Mouse (Mus musculus) limb, embryonic 11.5 days (tissue): ENCODE data around the gene B2m. TPM values are rescaled to one million over a fixed set of nuclear protein-coding genes. Genes with fewer than 3 reads are reported as not detected.

Experiments used
- ATAC-seq: fragments of 200-750 bp; cut with Nextera tagmentation; 2 replicates; pipeline ENCODE4 v1.8.0; 2017; ENCODE audit warnings: low read depth; ENCODE audit not compliant: insufficient number of reproducible peaks, low FRiP score, low TSS enrichment
- DNase-seq: peaks from one replicate; pipeline ENCODE4 v3.0.0-alpha.2; 2015; ENCODE audit warnings: low spot score
- H3K27ac ChIP-seq: fragments of 300-500 bp; sonication (generic); replicated peaks from 2 replicates; pipeline ENCODE4 v1.5.1; 2014; ENCODE audit warnings: low read depth, mild to moderate bottlenecking, low read length
- H3K27me3 ChIP-seq: fragments of 300-500 bp; sonication (generic); 2 replicates; pipeline ENCODE4 v1.6.1; 2014; ENCODE audit warnings: mild to moderate bottlenecking, low read length, mixed read lengths; ENCODE audit not compliant: control insufficient read depth, insufficient read depth
- H3K36me3 ChIP-seq: fragments of 300-500 bp; sonication (generic); 2 replicates; pipeline ENCODE4 v1.6.1; 2014; ENCODE audit warnings: mild to moderate bottlenecking, low read length, moderate library complexity, mixed read lengths; ENCODE audit not compliant: control insufficient read depth, insufficient read depth
- H3K4me1 ChIP-seq: fragments of 300-500 bp; sonication (generic); 2 replicates; pipeline ENCODE4 v1.6.1; 2014; ENCODE audit warnings: low read length, mixed read lengths; ENCODE audit not compliant: control insufficient read depth, insufficient read depth
- H3K4me2 ChIP-seq: fragments of 300-500 bp; sonication (generic); 2 replicates; pipeline ENCODE4 v1.6.1; 2014; ENCODE audit warnings: low read depth, mild to moderate bottlenecking, moderate library complexity; ENCODE audit not compliant: severe bottlenecking
- H3K4me3 ChIP-seq: fragments of 300-500 bp; sonication (generic); 2 replicates; pipeline ENCODE4 v1.5.1; 2014; ENCODE audit warnings: low read depth, low read length
- H3K9ac ChIP-seq: fragments of 300-500 bp; sonication (generic); 2 replicates; pipeline ENCODE4 v1.6.1; 2014; ENCODE audit warnings: mild to moderate bottlenecking, low read length
- H3K9me3 ChIP-seq: fragments of 300-500 bp; sonication (generic); 2 replicates; pipeline ENCODE4 v1.6.1; 2016; ENCODE audit warnings: low read length; ENCODE audit not compliant: control insufficient read depth
- WGBS: fragments of 180-500 bp; shearing (Covaris S2); extraction: QIAGEN DNeasy Blood & Tissue Kit; methylation state at CpG from one replicate; pipeline ENCODE4 v1.1.7; 2014; 5-methylcytosine and 5-hydroxymethylcytosine counted together
- polyA plus RNA-seq: library from polyadenylated mRNA; unstranded; fragments of >200 nt; fragmentation: Nextera tagmentation; extraction: Ambion mirVana; gene quantifications from 2 replicates; pipeline ENCODE4 v1.2.1, GENCODE M21; 2014

The B2m gene
- polyA plus RNA-seq, 1 experiment from 2014 or later = 112 TPM

DNA sequence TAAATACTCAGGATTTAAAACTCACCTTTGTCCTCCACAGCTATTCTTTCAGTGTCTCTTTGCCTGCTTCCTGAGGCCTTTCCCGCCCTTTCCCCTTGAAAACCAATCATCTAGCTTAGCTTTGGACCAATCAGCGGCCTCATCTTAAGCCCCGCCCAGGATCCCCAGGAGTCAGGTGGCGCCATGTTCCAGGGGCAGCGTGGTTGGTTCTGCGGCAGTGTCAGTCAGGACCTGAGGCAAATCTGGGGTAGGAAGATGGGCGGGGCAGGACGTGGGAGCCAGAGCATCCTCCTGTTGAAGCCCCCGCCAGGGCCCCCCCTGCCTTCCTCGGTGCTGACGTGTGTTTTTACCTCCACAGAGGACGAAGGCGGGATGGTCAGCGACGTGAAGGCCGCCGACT, 38.6 kb downstream of the B2m start, which contains the start of the genes Patl2 and Terb2:
Gene Patl2, minus strand, starts transcription at position 84 of the 400 bp plus-strand sequence.
Gene Terb2, plus strand, starts transcription at position 167 of the 400 bp plus-strand sequence.
- WGBS = 80% methylated on average over 17 of the region's 17 CpGs
- H3K36me3 ChIP-seq = no peaks in the 10 kb centered on the region
- no peak for ATAC-seq

DNA sequence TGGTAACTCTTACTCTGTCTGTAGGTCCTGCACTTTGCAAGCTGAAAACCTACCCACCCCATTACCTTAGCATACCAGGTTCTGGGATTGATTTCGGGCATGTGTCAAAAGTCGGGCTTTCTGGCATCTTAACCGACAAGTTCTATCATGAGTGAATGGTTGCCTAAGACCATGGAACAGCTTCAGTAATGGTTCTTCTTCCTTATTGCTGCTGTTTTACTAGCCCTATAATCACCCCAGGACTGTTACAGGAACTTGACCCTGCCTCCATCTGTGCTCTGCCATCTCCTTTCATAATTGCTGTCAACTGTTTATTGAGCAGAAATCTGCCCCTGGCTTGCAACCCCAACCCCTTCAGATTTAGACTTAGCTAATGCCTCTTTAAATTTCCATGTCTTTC, 39.3 kb downstream of the B2m start:
- 77% methylated on average over 3 of the region's 3 CpGs for WGBS
- H3K9me3 ChIP-seq = no peaks in the 10 kb centered on the region
- no peaks in the 10 kb centered on the region for H3K36me3 ChIP-seq
- no peak overlapping the region for H3K4me3 ChIP-seq
- H3K27ac ChIP-seq = no peak overlapping the region
- ATAC-seq = no peak
- DNase-seq = no peak
- no peak overlapping the region for H3K9ac ChIP-seq
- H3K4me1 ChIP-seq = no peaks in the 10 kb centered on the region
- no peak overlapping the region for H3K4me2 ChIP-seq
- H3K27me3 ChIP-seq = no peaks in the 10 kb centered on the region

More for the DNA sequence above, 38.6 kb downstream of the B2m start, which contains the start of the genes Patl2 and Terb2:
- H3K9ac ChIP-seq = no peak within 1 kb of the TSS
- H3K4me3 ChIP-seq = no peak within 1 kb of the TSS
- H3K27me3 ChIP-seq = no peaks in the 10 kb centered on the region
- no peak within 1 kb of the TSS for H3K4me2 ChIP-seq
- no peak for DNase-seq
- no peaks in the 10 kb centered on the region for H3K9me3 ChIP-seq
- no peak within 1 kb of the TSS for H3K27ac ChIP-seq
- H3K4me1 ChIP-seq = no peaks in the 10 kb centered on the region

GRCm38 (mm10) chr2:122191849-122192248, 44.4 kb downstream of the B2m start:
- H3K36me3 ChIP-seq = no peaks in the 10 kb centered on the region
- 78% methylated on average over 3 of the region's 3 CpGs for WGBS

DNA sequence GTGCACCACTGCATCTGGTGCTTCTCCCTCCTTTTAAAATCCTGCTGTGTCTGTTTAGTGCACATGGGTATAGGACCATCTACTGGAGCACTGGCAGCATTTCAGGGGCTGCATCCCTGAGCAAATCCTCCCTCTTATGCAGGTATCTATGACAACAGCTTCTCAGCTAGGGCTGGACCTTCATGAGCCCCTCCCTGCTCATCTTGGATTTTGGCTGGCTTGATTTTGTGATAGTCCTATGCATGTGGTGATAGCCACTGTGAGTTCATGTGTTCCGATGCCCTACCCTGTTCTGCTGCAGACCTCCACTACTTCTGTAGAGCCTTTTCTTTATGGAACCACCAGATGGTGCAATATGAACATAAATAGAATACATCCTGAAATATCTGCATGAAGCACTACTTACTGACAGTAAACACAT, 47.0 kb downstream of the B2m start:
- Histone ChIP-seq H3K9ac (no peak overlapping the region), H3K27ac (no peak overlapping the region), H3K27me3 (no peaks in the 10 kb centered on the region), H3K4me1 (no peaks in the 10 kb centered on the region), H3K36me3 (no peaks in the 10 kb centered on the region), H3K4me3 (no peak overlapping the region), H3K4me2 (no peak overlapping the region), H3K9me3 (no peaks in the 10 kb centered on the region)
- 76% methylated on average over 1 of the region's 1 CpGs for WGBS
- ATAC-seq (no peak), DNase-seq (no peak)

More at GRCm38 (mm10) chr2:122191849-122192248, 44.4 kb downstream of the B2m start:
- Histone ChIP-seq H3K9me3 (no peaks in the 10 kb centered on the region), H3K4me3 (no peak overlapping the region), H3K4me1 (no peaks in the 10 kb centered on the region), H3K4me2 (no peak overlapping the region), H3K27ac (no peak overlapping the region), H3K9ac (no peak overlapping the region), H3K27me3 (no peaks in the 10 kb centered on the region)
- no peak for ATAC-seq
- no peak for DNase-seq

GRCm38 (mm10) chr2:122201501-122201900, 54.0 kb downstream of the B2m start:
- no peaks in the 10 kb centered on the region for H3K9me3 ChIP-seq
- no peak overlapping the region for H3K27ac ChIP-seq
- H3K27me3 ChIP-seq = no peaks in the 10 kb centered on the region
- no peak overlapping the region for H3K4me2 ChIP-seq
- ATAC-seq (no peak), DNase-seq (no peak)
- H3K4me1 ChIP-seq = no peaks in the 10 kb centered on the region
- 92% methylated on average over 1 of the region's 1 CpGs for WGBS
- H3K9ac ChIP-seq = no peak overlapping the region
- no peak overlapping the region for H3K4me3 ChIP-seq
- no peaks in the 10 kb centered on the region for H3K36me3 ChIP-seq

Other genes with a start within 250 kb of the B2m start
- 63.1 and 68.8 TPM in 2 replicates for gene Ctdspl2, start 191.7 kb upstream of the B2m start, polyA plus RNA-seq
- gene Mageb3, start 191.6 kb upstream of the B2m start, polyA plus RNA-seq = 0.21 and 0.35 TPM in 2 replicates
- 15.1 and 15.4 TPM in 2 replicates for gene Eif3j1, start 119.1 kb upstream of the B2m start, polyA plus RNA-seq
- gene Spg11, start 29.3 kb upstream of the B2m start, polyA plus RNA-seq = 9.5 and 13.0 TPM in 2 replicates
- gene Trim69, start 13.0 kb downstream of the B2m start, polyA plus RNA-seq = 0.17 TPM in 1 of 2 replicates, not detected in the other
- not detected in 2 replicates for gene Patl2, start 38.5 kb downstream of the B2m start, polyA plus RNA-seq
- gene Terb2, start 38.6 kb downstream of the B2m start, polyA plus RNA-seq = not detected in 2 replicates
- 17.0 and 17.1 TPM in 2 replicates for gene Sord, start 87.1 kb downstream of the B2m start, polyA plus RNA-seq
- not detected in 2 replicates for gene Duox2, start 150.8 kb downstream of the B2m start, polyA plus RNA-seq
- not detected in 2 replicates for gene Duoxa2, start 151.2 kb downstream of the B2m start, polyA plus RNA-seq
- gene Duoxa1, start 166.0 kb downstream of the B2m start, polyA plus RNA-seq = 0.72 and 1.0 TPM in 2 replicates
- gene Duox1, start 168.0 kb downstream of the B2m start, polyA plus RNA-seq = 0.04 and 0.13 TPM in 2 replicates
- gene Shf, start 221.5 kb downstream of the B2m start, polyA plus RNA-seq = 6.2 and 7.9 TPM in 2 replicates